Mouse (Mus musculus): Measurements from ENCODE around the gene Fbxw8.

DNA sequence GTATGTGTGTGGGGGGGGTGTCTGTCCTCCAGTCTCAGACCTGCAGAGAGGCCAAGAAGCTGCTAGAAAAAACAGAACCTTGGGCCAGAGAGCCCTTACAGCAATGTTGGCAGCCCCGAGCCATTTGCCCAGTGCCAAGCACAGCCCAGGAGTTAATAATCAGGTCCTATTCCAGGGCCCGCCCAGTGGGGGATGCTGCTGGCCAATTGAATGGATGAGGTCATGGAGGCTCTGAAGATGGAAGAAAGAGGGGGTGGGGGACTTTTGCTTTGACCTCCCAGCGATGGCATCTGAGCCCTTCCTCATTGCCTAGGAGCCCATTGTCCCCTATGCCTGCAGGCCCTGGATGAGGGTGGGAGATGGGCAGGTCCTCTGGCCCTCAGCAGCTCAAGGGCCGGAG lies 123.8 kb downstream of the Fbxw8 start:
- TF ChIP-seq TAL1 (conservative IDR thresholded peaks at IDR 0.05; ENCODE audit: low read depth, low read length) = no peak
- no peak for TF ChIP-seq CTCF (IDR thresholded peaks at IDR 0.05; ENCODE audit: low read depth, low read length)
- no peak for TF ChIP-seq GATA1 (IDR thresholded peaks at IDR 0.05; ENCODE audit: borderline replicate concordance, low read length)

Data from G1E (cell line).